Mouse (Mus musculus): ENCODE data around the gene Osbp2. TPM values are rescaled to one million over a fixed set of nuclear protein-coding genes. Genes with fewer than 3 reads are reported as not detected.

Gene Osbp2
- polyA plus RNA-seq, 1 experiment from 2014 or later = 0.29 TPM

- 78% methylated on average over 4 of the region's 4 CpGs for WGBS
- H3K4me3 ChIP-seq = no peak overlapping the region
These were observed 132.2 kb downstream of the Osbp2 start for GRCm38 (mm10) chr11:3731469-3731868.

GRCm38 (mm10) chr11:3727438-3728105 lies 136.1 kb downstream of the Osbp2 start:
- Histone ChIP-seq H3K27ac (no peak overlapping the region), H3K4me3 (no peak overlapping the region), H3K9me3 (no peaks in the 10 kb centered on the region), H3K27me3 (ENCODE audit: insufficient read depth, poor library complexity, severe bottlenecking) (peaks cover 11% of the 10 kb centered on the region; the same call in 1 of the 2 replicates), H3K4me1 (0 out of 2 replicates have a peak, but pooled peaks cover 6% of the 10 kb centered on the region), H3K36me3 (no peaks in the 10 kb centered on the region)
- DNase-seq (ENCODE audit: low spot score) = no peak
- WGBS = 68% methylated on average over 9 of the region's 9 CpGs

More at GRCm38 (mm10) chr11:3731469-3731868, 132.2 kb downstream of the Osbp2 start:
- Histone ChIP-seq H3K27ac (no peak overlapping the region), H3K36me3 (no peaks in the 10 kb centered on the region), H3K4me1 (no peaks in the 10 kb centered on the region), H3K27me3 (ENCODE audit: insufficient read depth, poor library complexity, severe bottlenecking) (peaks cover under 1% of the 10 kb centered on the region; the same call in 1 of the 2 replicates), H3K9me3 (no peaks in the 10 kb centered on the region)
- DNase-seq (ENCODE audit: low spot score) = no peak

DNA sequence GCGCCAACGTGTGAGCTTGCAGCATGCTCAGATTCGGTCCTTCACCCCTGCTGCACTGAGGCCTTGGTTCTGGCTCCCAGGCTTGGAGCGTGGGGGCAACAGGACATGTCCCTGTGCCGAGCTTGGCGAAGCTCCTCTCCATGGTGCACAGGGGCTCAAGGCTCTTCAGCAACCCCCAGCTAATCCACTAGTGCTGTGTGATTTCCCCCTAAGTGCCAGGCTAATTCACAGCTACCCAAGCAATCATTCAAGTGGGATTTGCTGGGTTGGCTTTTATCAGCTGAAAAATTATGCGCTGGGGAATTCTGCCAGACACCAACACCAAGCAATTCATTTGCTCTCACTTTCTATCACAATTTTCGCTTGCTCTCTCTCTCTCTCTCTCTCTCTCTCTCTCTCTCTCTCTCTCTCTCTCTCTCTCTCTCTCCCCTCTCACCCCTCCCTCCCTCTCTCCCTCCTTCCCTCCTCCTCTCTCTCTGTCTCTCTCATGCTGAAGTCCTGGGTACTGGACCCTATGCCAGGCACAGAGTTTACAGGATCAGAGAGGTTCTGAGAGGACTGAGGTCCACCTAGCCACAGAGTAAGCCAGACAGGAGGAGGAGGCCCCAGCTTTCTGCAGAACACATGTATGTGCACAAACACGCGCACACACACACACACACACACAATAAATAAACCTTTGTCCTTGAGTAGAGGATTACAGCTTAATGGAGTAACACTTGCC lies 138.2 kb downstream of the Osbp2 start:
- Histone ChIP-seq H3K4me1 (peaks cover 6% of the 10 kb centered on the region; the same call in 1 of the 2 replicates), H3K27ac (no peak overlapping the region), H3K4me3 (no peak overlapping the region), H3K9me3 (no peaks in the 10 kb centered on the region), H3K27me3 (ENCODE audit: insufficient read depth, poor library complexity, severe bottlenecking) (peaks cover 11% of the 10 kb centered on the region; the same call in 1 of the 2 replicates), H3K36me3 (no peaks in the 10 kb centered on the region)
- 45% methylated on average over 10 of the region's 10 CpGs for WGBS
- no peak for DNase-seq (ENCODE audit: low spot score)

- no peak for DNase-seq (ENCODE audit: low spot score)
- Histone ChIP-seq H3K27ac (no peak overlapping the region), H3K36me3 (no peaks in the 10 kb centered on the region), H3K4me1 (peaks cover 6% of the 10 kb centered on the region; the same call in 1 of the 2 replicates), H3K27me3 (ENCODE audit: insufficient read depth, poor library complexity, severe bottlenecking) (peaks cover 11% of the 10 kb centered on the region; the same call in 1 of the 2 replicates), H3K9me3 (no peaks in the 10 kb centered on the region), H3K4me3 (no peak overlapping the region)
- 64% methylated on average over 5 of the region's 5 CpGs for WGBS
These were observed 139.0 kb downstream of the Osbp2 start for GRCm38 (mm10) chr11:3724726-3725125.

DNA sequence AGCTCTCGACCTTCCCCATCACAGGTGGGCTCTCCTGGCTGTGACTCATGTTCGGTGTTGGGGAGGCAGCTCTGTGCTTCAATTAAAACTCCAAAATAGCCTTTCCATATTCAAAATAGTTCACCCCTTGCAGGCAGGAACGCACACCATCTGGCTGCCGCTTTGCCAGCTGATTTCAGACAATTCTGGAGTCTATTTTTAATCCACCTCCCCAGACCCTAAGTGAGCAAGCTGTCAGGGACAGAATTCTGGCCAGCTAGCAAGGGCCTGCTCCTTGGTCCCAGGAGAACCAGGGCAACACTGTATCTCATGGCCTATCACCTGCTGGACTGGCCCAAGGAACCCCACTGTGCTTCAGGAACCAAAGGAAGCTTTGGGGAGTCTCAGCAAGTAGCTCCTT lies 139.8 kb downstream of the Osbp2 start:
- Histone ChIP-seq H3K4me1 (peaks cover 6% of the 10 kb centered on the region; the same call in 1 of the 2 replicates), H3K9me3 (no peaks in the 10 kb centered on the region), H3K4me3 (no peak overlapping the region), H3K27me3 (ENCODE audit: insufficient read depth, poor library complexity, severe bottlenecking) (peaks cover 11% of the 10 kb centered on the region; the same call in 1 of the 2 replicates), H3K27ac (no peak overlapping the region), H3K36me3 (no peaks in the 10 kb centered on the region)
- 66% methylated on average over 4 of the region's 4 CpGs for WGBS
- DNase-seq (ENCODE audit: low spot score) = no peak

- no peaks in the 10 kb centered on the region for H3K9me3 ChIP-seq
- no peak overlapping the region for H3K4me3 ChIP-seq
- H3K4me1 ChIP-seq = peaks cover 6% of the 10 kb centered on the region; the same call in 1 of the 2 replicates
- no peak overlapping the region for H3K27ac ChIP-seq
- peaks cover 11% of the 10 kb centered on the region; the same call in 1 of the 2 replicates for H3K27me3 ChIP-seq (ENCODE audit: insufficient read depth, poor library complexity, severe bottlenecking)
- DNase-seq (ENCODE audit: low spot score) = no peak
- WGBS = 52% methylated on average over 3 of the region's 3 CpGs
- no peaks in the 10 kb centered on the region for H3K36me3 ChIP-seq
These were observed 140.8 kb downstream of the Osbp2 start for GRCm38 (mm10) chr11:3722861-3723260.

GRCm38 (mm10) chr11:3722036-3722435 lies 141.7 kb downstream of the Osbp2 start:
- Histone ChIP-seq H3K27me3 (ENCODE audit: insufficient read depth, poor library complexity, severe bottlenecking) (peaks cover 11% of the 10 kb centered on the region; the same call in 1 of the 2 replicates), H3K4me3 (no peak overlapping the region), H3K9me3 (no peaks in the 10 kb centered on the region), H3K4me1 (peaks cover 6% of the 10 kb centered on the region; the same call in 1 of the 2 replicates), H3K27ac (peak overlapping the region; percentile 50; the same call in 1 of the 2 replicates), H3K36me3 (no peaks in the 10 kb centered on the region)
- no peak for DNase-seq (ENCODE audit: low spot score)
- WGBS = 63% methylated on average over 3 of the region's 3 CpGs

- WGBS = 88% methylated on average over 6 of the region's 6 CpGs
- no peak for DNase-seq (ENCODE audit: low spot score)
- no peaks in the 10 kb centered on the region for H3K36me3 ChIP-seq
- peaks cover 19% of the 10 kb centered on the region; the same call in 1 of the 2 replicates for H3K27me3 ChIP-seq (ENCODE audit: insufficient read depth, poor library complexity, severe bottlenecking)
- no peak overlapping the region for H3K27ac ChIP-seq
- H3K4me3 ChIP-seq = no peak overlapping the region
- no peaks in the 10 kb centered on the region for H3K9me3 ChIP-seq
- H3K4me1 ChIP-seq = no peaks in the 10 kb centered on the region
These were observed 147.0 kb downstream of the Osbp2 start for GRCm38 (mm10) chr11:3716662-3717061.

- H3K36me3 ChIP-seq = no peaks in the 10 kb centered on the region
- H3K4me1 ChIP-seq = no peaks in the 10 kb centered on the region
- H3K27ac ChIP-seq = no peak overlapping the region
- no peak for DNase-seq (ENCODE audit: low spot score)
- WGBS = 35% methylated on average over 15 of the region's 15 CpGs
- peaks cover 19% of the 10 kb centered on the region; the same call in 1 of the 2 replicates for H3K27me3 ChIP-seq (ENCODE audit: insufficient read depth, poor library complexity, severe bottlenecking)
- H3K4me3 ChIP-seq = no peak overlapping the region
- H3K9me3 ChIP-seq = no peaks in the 10 kb centered on the region
These were observed 149.2 kb downstream of the Osbp2 start for GRCm38 (mm10) chr11:3714486-3714885.

- H3K4me1 ChIP-seq = no peaks in the 10 kb centered on the region
- H3K9me3 ChIP-seq = no peaks in the 10 kb centered on the region
- peaks cover 17% of the 10 kb centered on the region; the same call in 1 of the 2 replicates for H3K27me3 ChIP-seq (ENCODE audit: insufficient read depth, poor library complexity, severe bottlenecking)
- H3K4me3 ChIP-seq = no peak overlapping the region
- DNase-seq (ENCODE audit: low spot score) = no peak
- H3K27ac ChIP-seq = no peak overlapping the region
- WGBS = 70% methylated on average over 14 of the region's 14 CpGs
- no peaks in the 10 kb centered on the region for H3K36me3 ChIP-seq
These were observed 153.5 kb downstream of the Osbp2 start for GRCm38 (mm10) chr11:3710203-3710602.

GRCm38 (mm10) chr11:3707057-3707456 lies 156.6 kb downstream of the Osbp2 start:
- WGBS = 66% methylated on average over 8 of the region's 8 CpGs
- peaks cover 16% of the 10 kb centered on the region for H3K27me3 ChIP-seq (ENCODE audit: insufficient read depth, poor library complexity, severe bottlenecking)
- DNase-seq (ENCODE audit: low spot score) = no peak
- no peaks in the 10 kb centered on the region for H3K9me3 ChIP-seq
- no peak overlapping the region for H3K27ac ChIP-seq
- H3K36me3 ChIP-seq = no peaks in the 10 kb centered on the region
- H3K4me3 ChIP-seq = no peak overlapping the region
- H3K4me1 ChIP-seq = no peaks in the 10 kb centered on the region

- DNase-seq (ENCODE audit: low spot score) = no peak
- H3K27ac ChIP-seq = no peak overlapping the region
- H3K36me3 ChIP-seq = no peaks in the 10 kb centered on the region
- peaks cover 16% of the 10 kb centered on the region for H3K27me3 ChIP-seq (ENCODE audit: insufficient read depth, poor library complexity, severe bottlenecking)
- no peaks in the 10 kb centered on the region for H3K4me1 ChIP-seq
- 80% methylated on average over 8 of the region's 8 CpGs for WGBS
- H3K9me3 ChIP-seq = no peaks in the 10 kb centered on the region
- H3K4me3 ChIP-seq = no peak overlapping the region
These were observed 159.3 kb downstream of the Osbp2 start for GRCm38 (mm10) chr11:3704404-3704803.
